Mouse (Mus musculus) ES-E14 (cell line): ENCODE measurements around the gene Mef2c. TPM values are rescaled to one million over a fixed set of nuclear protein-coding genes. Genes with fewer than 3 reads are reported as not detected.

Experiments
- DNase-seq: peaks from one replicate; pipeline ENCODE4 v3.0.0-alpha.2; 2013; ENCODE audit warnings: low read depth, low spot score
- H3K27ac ChIP-seq: 2 replicates; pipeline ENCODE4 v1.5.1; 2012; ENCODE audit warnings: low read depth, mild to moderate bottlenecking, low read length, moderate library complexity, mixed read lengths; ENCODE audit not compliant: poor library complexity, insufficient read depth, severe bottlenecking
- H3K36me3 ChIP-seq: 2 replicates; pipeline ENCODE4 v1.6.1; 2012; ENCODE audit warnings: mild to moderate bottlenecking, low read length, moderate library complexity, mixed read lengths; ENCODE audit not compliant: control insufficient read depth, poor library complexity, insufficient read depth, severe bottlenecking
- H3K4me1 ChIP-seq, 2 experiments: fragments of 150-350 bp in 1 of 2; sonication (generic) in 1 of 2; 2 replicates each; pipeline ENCODE4 v1.6.1; 2012; ENCODE audit warnings: low read length in 2 of 2, mild to moderate bottlenecking in 1 of 2, mixed read lengths in 1 of 2; ENCODE audit not compliant: control insufficient read depth in 2 of 2, insufficient read depth in 2 of 2, poor library complexity in 1 of 2
- H3K4me3 ChIP-seq, 2 experiments: fragments of 150-350 bp in 1 of 2; sonication (generic) in 1 of 2; 2 replicates each; pipeline ENCODE4 v1.5.1; 2012; ENCODE audit warnings: low read length in 2 of 2, low read depth in 1 of 2, mild to moderate bottlenecking in 1 of 2, mixed read lengths in 1 of 2; ENCODE audit not compliant: insufficient read depth in 1 of 2, poor library complexity in 1 of 2, severe bottlenecking in 1 of 2
- H3K9ac ChIP-seq: 2 replicates; pipeline ENCODE4 v1.6.1; 2012; ENCODE audit warnings: low read depth, mild to moderate bottlenecking, low read length, mixed read lengths; ENCODE audit not compliant: poor library complexity, insufficient read depth, severe bottlenecking
- H3K9me3 ChIP-seq: fragments of 150-350 bp; sonication (generic); 2 replicates; pipeline ENCODE4 v1.6.1; 2012; ENCODE audit warnings: low read depth, mild to moderate bottlenecking, low read length; ENCODE audit not compliant: control insufficient read depth, insufficient read depth
- CHD2 ChIP-seq: IDR thresholded peaks from 2 replicates; pipeline ENCODE4 v1.6.1; 2014; ENCODE audit warnings: mild to moderate bottlenecking, low read depth, low read length, inconsistent platforms
- HCFC1 ChIP-seq: IDR thresholded peaks from 2 replicates; pipeline ENCODE4 v1.6.1; 2012; ENCODE audit warnings: low read length, inconsistent platforms, borderline replicate concordance; ENCODE audit not compliant: insufficient read depth
- MAFK ChIP-seq: IDR thresholded peaks from 2 replicates; pipeline ENCODE4 v1.6.1; 2014; ENCODE audit warnings: mild to moderate bottlenecking, low read depth, low read length, inconsistent platforms; ENCODE audit not compliant: insufficient read depth
- ZC3H11A ChIP-seq: IDR thresholded peaks from 2 replicates; pipeline ENCODE4 v1.6.1; 2012; ENCODE audit warnings: low read depth, mild to moderate bottlenecking, inconsistent platforms, low read length, borderline replicate concordance
- ZNF384 ChIP-seq: IDR thresholded peaks from 2 replicates; pipeline ENCODE4 v1.6.1; 2012; ENCODE audit warnings: low read depth, low read length, inconsistent platforms
- in situ Hi-C, 2 experiments: fragments of 600-800 bp; cut with MboI; formaldehyde crosslinking; loops; one replicate each; pipeline ENCODE4 v1.15.1; 2025; ENCODE audit warnings: low sequenced_read_pairs in 2 of 2, inconsistent platforms in 1 of 2; ENCODE audit not compliant: unreplicated experiment in 2 of 2
- total RNA-seq: library from RNA; depleted of rRNA; stranded (reverse); fragments of 300-350 nt; gene quantifications from 2 replicates; pipeline ENCODE4 v1.2.3, GENCODE M21; 2012

Mef2c gene
- total RNA-seq, 1 experiment = 0.76 TPM

DNA sequence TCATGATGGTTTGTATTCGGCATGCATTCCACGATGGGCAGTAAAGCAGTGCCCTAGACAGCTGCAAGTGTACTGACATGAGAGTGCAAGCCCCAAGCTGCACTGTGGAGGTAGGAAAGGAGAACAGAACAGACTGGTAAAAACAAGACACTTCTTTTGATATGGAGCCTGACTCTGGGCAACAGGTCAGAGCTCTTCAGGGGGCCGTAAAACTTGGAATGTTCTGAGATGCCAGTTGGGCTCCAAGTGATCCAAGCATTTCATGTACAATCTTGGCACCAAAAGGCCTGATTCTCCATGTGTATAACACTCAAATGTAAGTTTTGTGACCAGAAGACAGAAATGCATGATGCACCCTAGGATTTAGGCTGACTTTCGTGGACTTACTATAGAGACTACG is 37.1 kb upstream of the Mef2c start:
- Histone ChIP-seq H3K27ac (no peak overlapping the region), H3K9ac (no peak overlapping the region), H3K4me1 (no peaks in the 10 kb centered on the region), H3K36me3 (no peaks in the 10 kb centered on the region), H3K4me3 (no peak overlapping the region), H3K9me3 (no peaks in the 10 kb centered on the region)
- TF ChIP-seq ZNF384 (no peak), CHD2 (no peak), HCFC1 (no peak), ZC3H11A (no peak), MAFK (no peak)
- no peak for DNase-seq
- in situ Hi-C loops = no loop called here

DNA sequence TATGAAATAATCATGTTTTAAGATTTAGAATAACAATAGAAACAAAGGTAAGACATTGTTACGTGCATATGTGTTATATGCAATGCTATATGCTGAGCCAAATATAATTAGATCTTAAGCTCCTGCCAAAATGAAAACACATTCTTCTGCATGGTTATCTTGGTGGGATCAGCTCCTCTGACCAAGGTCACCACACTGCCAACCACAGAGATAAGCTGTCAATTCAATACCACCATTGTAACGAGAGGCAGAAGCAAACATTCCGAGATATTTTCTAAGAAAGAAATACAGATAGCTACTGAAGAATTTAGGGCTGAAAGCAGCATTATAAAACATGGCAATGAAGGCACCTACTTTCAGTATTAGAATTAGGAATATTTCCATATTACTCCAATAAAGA is 35.0 kb upstream of the Mef2c start:
- TF ChIP-seq ZC3H11A (no peak), ZNF384 (no peak), MAFK (no peak), CHD2 (no peak), HCFC1 (no peak)
- in situ Hi-C loops = no loop called here
- H3K9me3 ChIP-seq = no peaks in the 10 kb centered on the region

DNA sequence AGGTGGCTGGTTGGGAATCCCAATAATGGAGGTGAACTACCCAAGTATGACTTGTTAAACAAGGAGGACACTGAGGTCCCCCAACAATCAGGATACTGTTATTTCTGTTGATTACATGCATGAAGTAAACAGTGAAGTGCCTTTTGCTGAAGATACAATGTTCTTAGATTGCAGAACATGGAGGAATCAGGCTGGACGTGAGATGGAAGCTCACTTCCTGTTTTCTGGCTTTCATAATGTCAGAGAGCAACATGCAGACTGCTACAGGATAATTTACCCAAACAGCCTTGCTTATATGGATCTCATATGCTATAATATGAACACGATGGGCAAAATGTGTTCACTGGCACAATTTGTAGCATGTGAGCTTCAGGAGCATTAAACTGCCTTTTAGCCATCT is 30.1 kb upstream of the Mef2c start:
- Histone ChIP-seq H3K27ac (no peak overlapping the region), H3K4me1 (no peaks in the 10 kb centered on the region), H3K4me3 (no peak overlapping the region), H3K9ac (no peak overlapping the region), H3K36me3 (no peaks in the 10 kb centered on the region), H3K9me3 (no peaks in the 10 kb centered on the region)
- no peak for DNase-seq
- TF ChIP-seq ZC3H11A = no peak
- TF ChIP-seq MAFK = no peak
- TF ChIP-seq HCFC1 = no peak
- TF ChIP-seq CHD2 = no peak
- no peak for TF ChIP-seq ZNF384
- in situ Hi-C loops = no loop called here

More for the DNA sequence above, 35.0 kb upstream of the Mef2c start:
- Histone ChIP-seq H3K4me1 (no peaks in the 10 kb centered on the region), H3K27ac (no peak overlapping the region), H3K9ac (no peak overlapping the region), H3K4me3 (no peak overlapping the region), H3K36me3 (no peaks in the 10 kb centered on the region)
- no peak for DNase-seq

DNA sequence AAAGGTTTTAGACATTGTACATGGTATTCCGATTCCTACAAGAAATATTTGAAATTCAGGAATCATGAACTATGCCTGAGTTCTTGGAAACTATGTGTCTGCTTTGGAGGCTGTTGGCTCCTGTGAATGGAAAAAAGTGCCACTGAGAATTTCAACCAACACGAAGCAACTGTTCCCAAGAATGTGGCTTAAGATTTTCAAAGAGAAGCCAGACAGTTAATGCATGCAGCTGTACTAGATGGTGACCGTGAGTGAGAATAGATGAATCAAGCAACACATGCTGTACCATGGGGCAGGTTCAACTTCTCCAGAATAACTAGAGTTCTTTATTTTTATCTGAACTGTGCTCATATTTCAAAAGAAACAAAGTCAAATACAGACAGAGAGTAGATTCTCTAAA is 23.4 kb upstream of the Mef2c start:
- no peaks in the 10 kb centered on the region for H3K4me1 ChIP-seq
- DNase-seq = no peak
- no peaks in the 10 kb centered on the region for H3K36me3 ChIP-seq
- no peak overlapping the region for H3K9ac ChIP-seq
- H3K27ac ChIP-seq = no peak overlapping the region
- TF ChIP-seq ZNF384 (no peak), ZC3H11A (no peak), MAFK (no peak), CHD2 (no peak), HCFC1 (no peak)
- in situ Hi-C loops = no loop called here
- H3K9me3 ChIP-seq = no peaks in the 10 kb centered on the region
- H3K4me3 ChIP-seq = no peak overlapping the region

GRCm38 (mm10) chr13:83481310-83481709 is 22.5 kb upstream of the Mef2c start:
- DNase-seq = no peak
- Histone ChIP-seq H3K27ac (no peak overlapping the region), H3K9me3 (no peaks in the 10 kb centered on the region), H3K4me3 (no peak overlapping the region), H3K4me1 (no peaks in the 10 kb centered on the region), H3K36me3 (no peaks in the 10 kb centered on the region), H3K9ac (no peak overlapping the region)
- in situ Hi-C loops = no loop called here
- TF ChIP-seq MAFK = no peak
- TF ChIP-seq CHD2 = no peak
- TF ChIP-seq ZNF384 = no peak
- no peak for TF ChIP-seq HCFC1
- no peak for TF ChIP-seq ZC3H11A
